Mouse (Mus musculus) layer of hippocampus, adult 9-10 months (tissue): ENCODE measurements around the gene Eif4e2.

Experiments used
- DNase-seq: peaks from one replicate; pipeline ENCODE4 v3.0.0; 2022; ENCODE audit warnings: low spot score

Eif4e2 gene

DNA sequence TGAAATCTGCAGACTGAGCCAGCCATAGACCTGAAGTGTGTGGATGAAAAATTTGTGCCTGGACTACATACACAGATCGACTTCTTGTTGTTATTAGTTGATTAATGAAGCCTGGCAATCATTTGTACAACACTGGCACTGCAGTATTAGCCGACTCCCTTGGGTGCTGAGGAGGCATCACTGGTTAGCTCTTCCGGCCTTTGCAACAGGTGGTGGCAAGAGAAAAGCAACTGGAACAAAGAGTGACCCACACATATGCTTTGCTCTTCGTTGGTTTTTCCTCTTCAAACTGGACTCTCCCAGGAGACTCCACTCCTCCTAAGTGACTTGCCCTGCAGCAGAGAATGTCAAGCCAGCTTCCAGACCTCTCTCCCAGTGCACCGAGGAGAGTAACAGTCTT is 9.9 kb upstream of the Eif4e2 start:
- no peak for DNase-seq

GRCm38 (mm10) chr1:87204465-87204864 is 9.2 kb upstream of the Eif4e2 start, which contains the start of gene Chrng:
Chrng (plus strand) TSS chr1:87204657.
- DNase-seq, result no peak

DNA sequence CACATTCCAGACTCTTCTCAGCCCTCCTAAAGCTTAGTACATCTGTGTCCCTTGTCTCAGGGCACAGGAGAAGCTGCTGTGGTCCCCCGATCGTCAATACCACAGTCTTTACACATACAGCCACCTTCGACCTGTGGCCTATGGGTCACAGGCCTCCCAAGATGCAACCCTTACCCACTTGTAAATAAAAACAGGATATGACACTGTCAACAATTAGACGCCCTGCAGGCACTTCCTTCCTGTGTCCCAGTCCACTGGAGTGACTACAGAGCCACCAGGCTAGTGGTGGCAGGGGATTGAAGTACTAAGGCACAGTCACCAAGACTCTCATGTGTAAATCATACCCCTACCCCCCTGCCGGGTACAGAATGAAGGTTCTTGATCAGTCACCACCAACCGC is 8.7 kb upstream of the Eif4e2 start:
- DNase-seq, result no peak

DNA sequence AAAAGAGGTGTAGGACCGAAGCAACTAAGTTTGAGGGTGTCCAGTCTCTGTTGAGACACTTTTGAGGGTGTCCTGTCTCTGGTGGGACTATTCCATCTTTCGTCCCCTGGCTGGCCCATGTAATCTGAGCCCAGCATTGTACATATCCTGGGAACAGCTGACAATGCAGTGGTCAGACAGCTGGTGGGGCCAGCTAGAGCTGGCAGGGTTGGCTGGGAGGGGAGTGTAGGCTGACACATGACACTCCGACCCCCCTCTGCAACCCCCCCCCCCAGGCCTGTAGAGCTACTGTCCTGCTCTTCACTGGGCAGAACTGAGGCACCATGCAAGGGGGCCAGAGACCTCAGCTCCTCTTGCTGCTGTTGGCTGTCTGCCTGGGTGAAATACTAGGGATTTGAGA is 8.2 kb upstream of the Eif4e2 start:
- DNase-seq, result no peak

DNA sequence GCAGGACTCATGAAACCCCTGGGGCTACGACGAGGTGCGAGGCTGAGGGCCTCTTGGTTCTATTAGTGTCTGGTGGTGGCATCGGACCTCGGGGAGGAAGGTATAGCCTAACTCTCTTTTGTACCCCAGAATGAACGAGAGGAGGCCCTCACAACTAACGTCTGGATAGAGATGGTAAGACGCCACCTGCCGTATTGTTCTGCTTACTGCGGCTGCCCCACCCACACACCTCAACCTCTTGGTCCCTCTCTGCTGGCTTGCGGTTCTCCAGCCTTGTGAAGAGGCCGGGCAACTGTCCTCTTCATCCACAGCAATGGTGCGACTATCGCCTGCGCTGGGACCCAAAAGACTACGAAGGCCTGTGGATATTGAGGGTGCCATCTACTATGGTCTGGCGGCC is 7.4 kb upstream of the Eif4e2 start:
- no peak for DNase-seq

- no peak for DNase-seq
Observed at GRCm38 (mm10) chr1:87211431-87211830, 2.3 kb upstream of the Eif4e2 start.

- DNase-seq, result no peak
Observed at GRCm38 (mm10) chr1:87214748-87215147, 1.0 kb downstream of the Eif4e2 start.

DNA sequence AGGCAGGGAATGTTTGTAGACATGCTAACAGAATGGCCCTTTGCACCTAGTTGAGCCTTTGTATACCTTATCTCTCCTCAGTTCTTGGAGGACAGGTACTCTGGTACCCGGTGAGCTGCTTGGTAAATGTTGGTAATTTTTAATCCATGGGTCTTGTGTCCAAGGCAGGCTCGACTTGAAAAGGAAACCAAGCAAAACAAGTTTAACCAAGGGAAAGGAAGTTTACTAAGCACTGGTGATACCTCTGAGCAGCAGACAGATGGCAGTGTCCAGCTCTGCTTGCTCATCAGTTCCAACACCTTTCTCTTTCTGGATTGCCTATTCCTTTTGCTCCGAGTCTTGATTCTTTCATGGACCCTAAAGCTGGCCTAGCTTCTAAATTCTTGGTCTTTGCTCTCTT is 4.2 kb downstream of the Eif4e2 start:
- DNase-seq, result no peak

DNA sequence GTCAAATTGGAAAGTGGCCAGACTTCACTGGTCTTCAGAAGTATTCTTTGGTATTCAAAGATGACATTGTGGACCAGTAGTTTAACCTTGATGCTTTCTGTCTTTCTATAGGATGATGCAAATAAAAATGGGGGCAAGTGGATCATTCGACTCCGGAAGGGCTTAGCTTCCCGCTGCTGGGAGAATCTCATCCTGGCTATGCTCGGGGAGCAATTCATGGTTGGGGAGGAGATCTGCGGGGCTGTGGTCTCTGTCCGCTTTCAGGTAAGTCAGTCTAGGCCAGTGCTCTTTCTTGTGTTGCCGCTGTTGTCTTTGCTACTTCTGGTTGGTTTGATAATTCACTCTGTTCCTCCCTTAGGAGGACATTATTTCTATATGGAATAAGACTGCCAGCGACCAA is 12.0 kb downstream of the Eif4e2 start:
- no peak for DNase-seq

GRCm38 (mm10) chr1:87226409-87227159 is 12.9 kb downstream of the Eif4e2 start:
- no peak for DNase-seq

- DNase-seq, result no peak
Observed at GRCm38 (mm10) chr1:87227160-87227550, 13.4 kb downstream of the Eif4e2 start.

DNA sequence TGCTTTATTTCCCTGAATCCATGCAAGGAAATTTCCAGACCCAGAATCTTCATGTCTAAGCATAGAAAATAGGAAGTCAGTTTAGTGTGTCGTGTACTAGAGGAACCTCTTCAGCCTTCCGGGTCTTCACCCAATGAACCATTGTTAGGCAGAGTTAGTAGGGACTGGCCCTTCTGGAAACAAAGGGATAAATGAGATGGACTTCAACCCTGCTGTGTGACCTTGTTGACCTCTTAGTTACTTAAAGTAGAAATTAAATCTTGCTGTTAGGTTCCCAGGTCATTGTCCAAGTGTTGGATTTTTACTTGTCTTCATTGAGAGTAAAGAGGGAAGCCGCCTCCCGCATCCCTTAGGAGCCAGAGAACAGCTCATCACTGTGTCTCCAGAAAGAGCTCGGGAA is 16.9 kb downstream of the Eif4e2 start:
- DNase-seq, result no peak

DNA sequence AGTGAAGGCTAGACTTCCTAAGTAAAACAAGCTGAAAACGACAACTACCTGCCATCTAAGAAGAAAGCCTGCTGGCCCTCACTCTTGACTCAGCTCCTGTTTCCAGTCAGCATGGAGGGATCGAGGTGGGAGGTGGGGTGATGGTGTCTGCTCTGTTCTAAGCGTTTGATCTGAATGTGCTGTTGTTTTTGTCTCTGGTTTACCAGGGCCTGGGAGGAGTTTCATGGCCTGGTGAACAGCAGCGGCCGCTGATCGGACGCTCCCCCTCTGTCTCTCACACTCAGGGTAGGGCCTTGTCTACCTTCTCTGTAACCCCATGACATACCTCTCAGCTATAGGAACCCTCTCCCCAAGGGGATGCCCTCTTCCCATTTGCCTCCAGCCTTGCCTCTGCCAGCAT is 18.5 kb downstream of the Eif4e2 start:
- no peak for DNase-seq

DNA sequence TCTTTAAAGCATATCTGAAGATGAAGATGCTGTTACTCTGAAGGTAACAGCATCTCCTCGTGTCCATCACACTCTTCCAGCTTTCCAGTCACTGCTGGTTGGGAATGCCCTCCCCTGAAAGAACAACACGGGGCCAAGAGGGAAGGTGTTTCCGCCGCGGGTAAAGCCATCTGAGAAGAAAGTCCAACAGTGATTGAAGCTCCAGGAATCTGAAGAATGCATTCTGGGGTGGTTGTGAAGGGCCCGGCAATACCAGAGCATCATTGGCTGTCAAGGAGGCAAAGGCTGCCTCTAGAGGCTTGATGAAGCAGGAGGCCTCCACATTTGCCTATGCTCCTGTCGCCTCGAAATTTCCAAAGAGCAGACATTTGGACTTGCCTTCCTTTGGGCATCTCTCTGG is 25.3 kb downstream of the Eif4e2 start:
- DNase-seq, result no peak

DNA sequence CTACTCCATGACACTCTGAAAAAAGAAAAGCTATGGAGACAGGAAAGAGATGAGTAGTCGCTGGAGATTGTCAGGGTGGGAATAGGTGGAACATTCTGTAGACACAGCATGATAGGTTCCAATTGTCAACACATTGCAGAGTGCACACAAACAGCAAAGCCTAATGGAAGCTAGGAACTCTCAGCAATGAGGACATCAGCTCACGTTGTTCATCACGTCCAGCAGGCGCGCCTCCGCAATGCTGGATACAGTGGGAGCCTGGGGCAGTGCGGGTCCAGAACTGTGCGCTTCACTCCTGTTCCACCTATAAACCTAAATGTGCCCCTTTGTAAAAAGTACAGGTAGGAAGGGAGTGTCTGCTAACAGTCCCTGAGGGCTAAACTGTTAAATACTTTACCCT is 29.3 kb downstream of the Eif4e2 start:
- no peak for DNase-seq

- no peak for DNase-seq
Observed at GRCm38 (mm10) chr1:87245430-87245829, 31.7 kb downstream of the Eif4e2 start.

- peak; percentile 64 for DNase-seq
Observed at GRCm38 (mm10) chr1:87245929-87246815, 32.5 kb downstream of the Eif4e2 start.

DNA sequence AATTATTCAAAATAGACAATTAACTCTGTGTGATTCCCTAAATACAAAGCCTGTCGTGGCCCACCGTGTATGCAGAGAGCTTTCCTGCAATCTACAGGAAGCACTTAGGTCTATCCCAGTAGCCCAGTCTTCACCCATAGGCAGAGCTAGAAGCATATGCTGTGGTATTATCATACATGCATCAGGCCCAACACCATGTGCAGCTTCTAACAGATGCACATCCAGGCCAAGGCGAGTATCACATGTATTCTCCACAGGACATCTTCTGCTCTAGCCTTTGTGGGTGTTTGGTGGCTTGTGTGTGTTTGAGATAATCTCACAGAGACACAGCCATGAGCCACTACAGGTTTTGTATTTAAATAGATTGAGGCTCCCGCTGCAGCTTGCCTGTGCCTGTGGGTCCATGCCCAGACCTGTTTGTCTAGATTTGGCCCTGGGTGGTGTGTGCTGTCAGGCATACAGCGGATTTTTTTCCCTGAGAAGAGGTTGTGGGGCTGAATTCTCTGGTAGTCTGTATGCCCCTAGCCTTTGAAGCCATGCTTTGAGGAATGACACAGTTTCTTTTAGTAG is 38.4 kb downstream of the Eif4e2 start:
- no peak for DNase-seq

DNA sequence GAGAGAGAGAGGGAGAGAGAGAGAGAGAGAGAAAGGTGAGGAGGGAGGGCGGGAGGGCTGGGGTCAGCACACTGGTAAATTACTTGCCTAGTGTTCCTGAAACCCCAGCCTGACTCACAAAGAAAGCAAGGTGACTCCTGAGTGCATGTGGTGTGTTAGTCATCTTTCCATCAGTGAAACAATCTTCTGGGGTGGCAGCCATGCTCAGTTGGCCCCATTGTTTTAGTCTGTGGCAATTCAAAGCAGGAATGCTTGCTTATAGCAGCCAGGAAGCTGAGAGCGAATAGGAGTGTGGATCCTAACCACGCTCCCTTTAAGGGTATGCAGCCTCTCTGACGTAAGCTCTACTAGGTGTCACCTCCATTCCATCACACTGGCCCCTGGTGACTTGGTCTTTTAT is 41.5 kb downstream of the Eif4e2 start:
- DNase-seq, result no peak

- no peak for DNase-seq
Observed at GRCm38 (mm10) chr1:87257691-87258090, 44.0 kb downstream of the Eif4e2 start.

DNA sequence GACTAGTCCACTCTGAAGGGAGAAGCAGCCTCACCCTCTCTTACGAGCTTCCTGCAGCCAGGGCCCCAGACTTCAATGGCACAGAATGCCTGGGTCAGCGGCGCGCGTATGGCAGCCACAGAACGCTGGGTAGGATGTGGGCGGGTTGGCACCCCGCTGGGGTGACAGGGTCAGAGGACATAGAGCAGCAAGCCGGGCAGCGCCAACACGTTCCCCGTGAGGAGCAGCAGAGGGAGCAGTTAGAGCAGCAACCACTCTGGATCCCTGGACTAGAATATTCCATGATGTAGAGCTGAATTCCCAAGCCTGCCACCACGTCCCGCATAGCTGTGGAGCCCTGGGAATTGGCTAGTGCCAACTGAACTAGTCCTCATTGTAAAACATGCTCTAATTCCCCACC is 44.8 kb downstream of the Eif4e2 start:
- no peak for DNase-seq

- no peak for DNase-seq
Observed at GRCm38 (mm10) chr1:87259316-87259715, 45.6 kb downstream of the Eif4e2 start.

DNA sequence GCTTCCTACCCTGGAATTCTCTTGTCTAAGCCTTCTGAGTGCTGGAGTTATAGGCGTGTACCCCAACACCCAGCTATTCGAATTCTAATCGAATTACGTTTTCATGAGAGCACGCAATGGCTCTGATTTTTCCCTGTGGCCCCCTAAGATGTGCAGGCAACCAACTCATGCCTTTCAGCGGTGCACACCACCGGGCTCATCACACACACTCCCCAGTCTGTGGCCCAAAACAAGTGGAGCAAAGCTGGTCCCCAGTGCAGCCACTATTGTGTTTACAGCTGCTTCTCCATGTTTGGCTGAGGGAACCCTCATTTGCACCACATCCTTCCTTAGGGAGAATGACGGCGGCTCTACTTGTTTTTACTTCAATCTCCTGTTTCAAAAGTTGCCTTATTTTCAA is 49.5 kb downstream of the Eif4e2 start:
- no peak for DNase-seq
